Mouse (Mus musculus): Measurements from ENCODE around the gene Mrgpra2b. TPM values are rescaled to one million over a fixed set of nuclear protein-coding genes. Genes with fewer than 3 reads are reported as not detected.
"Not testable (repeated sequence)": the region's sequence is repeated elsewhere in the genome, so short reads cannot be mapped to it uniquely, and the experiment has no call there.

Gene Mrgpra2b
- polyA plus RNA-seq, 2 experiments = 0.06 TPM; not detected in 1

DNA sequence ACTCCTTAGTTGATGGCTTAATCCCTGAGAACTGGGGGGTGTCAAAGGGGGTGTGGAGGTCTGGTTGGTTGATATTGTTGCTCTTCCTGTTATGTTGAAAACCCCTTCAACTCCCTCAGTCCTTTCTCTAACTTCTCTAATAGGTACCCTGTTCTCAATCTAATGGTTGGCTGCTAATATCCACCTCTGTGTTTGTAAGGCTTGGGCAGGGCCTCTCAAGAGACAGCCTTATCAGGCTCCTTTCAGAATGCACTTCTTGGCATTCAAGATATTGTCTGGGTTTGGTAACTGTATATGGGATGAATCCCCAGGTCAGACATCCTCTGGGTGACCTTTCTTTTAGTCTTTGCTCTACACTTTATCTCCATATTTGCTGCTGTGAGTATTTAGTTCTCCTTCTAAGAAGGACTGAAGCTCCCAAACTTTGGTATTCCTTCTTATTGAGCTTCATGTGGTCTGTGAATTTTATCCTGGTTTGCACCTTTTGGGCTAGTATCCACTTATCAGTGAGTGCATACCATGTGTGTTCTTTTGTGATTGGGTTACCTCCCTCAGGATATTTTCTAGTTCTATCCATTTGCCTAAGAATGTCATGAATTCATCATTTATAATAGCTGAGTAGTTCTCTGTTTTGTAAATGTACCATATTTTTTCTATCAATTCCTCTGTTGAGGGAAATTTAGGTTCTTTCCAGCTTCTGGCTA is 63.2 kb downstream of the Mrgpra2b start:
- not testable (repeated sequence) for H3K27ac ChIP-seq (replicated peaks; ENCODE audit: low read depth, low read length); H3K4me3 ChIP-seq (replicated peaks; ENCODE audit: low read length); H3K27me3 ChIP-seq (ENCODE audit: control insufficient read depth, insufficient read depth, low read length); H3K36me3 ChIP-seq (ENCODE audit: control insufficient read depth, insufficient read depth, low read length); ATAC-seq (ENCODE audit: low FRiP score, low read depth); DNase-seq (ENCODE audit: low spot score); H3K9ac ChIP-seq (ENCODE audit: low read depth, low read length, severe bottlenecking); H3K4me1 ChIP-seq (ENCODE audit: control insufficient read depth, insufficient read depth, low read length); H3K4me2 ChIP-seq (replicated peaks; ENCODE audit: low read depth, low read length, severe bottlenecking); H3K9me3 ChIP-seq (ENCODE audit: control insufficient read depth, low read length)

DNA sequence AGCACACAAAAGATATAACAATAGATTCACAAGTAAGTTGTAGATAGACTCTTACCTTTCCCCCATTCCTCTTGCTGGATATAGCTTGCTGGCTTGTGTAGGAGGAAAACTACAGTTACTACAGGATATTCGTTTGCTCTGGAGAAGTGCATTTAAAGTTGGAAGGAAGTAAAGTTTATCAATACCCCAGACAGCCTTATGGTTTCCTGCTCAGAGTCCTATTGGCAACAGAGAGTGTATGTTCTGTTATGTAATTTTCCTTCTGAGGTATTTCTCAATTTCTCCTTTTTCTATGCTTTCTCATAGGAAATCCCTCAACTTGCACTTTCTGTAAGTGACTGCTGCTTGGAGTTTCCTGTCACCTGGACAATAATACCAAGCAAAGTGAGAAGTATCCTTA is 76.6 kb downstream of the Mrgpra2b start, which contains the start of gene Mrgpra2a:
Mrgpra2a (minus strand) TSS at position 125 of the 400 bp plus-strand sequence.
- H3K4me1 ChIP-seq (ENCODE audit: control insufficient read depth, insufficient read depth, low read length); H3K9me3 ChIP-seq (ENCODE audit: control insufficient read depth, low read length); H3K36me3 ChIP-seq (ENCODE audit: control insufficient read depth, insufficient read depth, low read length); H3K27ac ChIP-seq (replicated peaks; ENCODE audit: low read depth, low read length); DNase-seq (ENCODE audit: low spot score); H3K9ac ChIP-seq (ENCODE audit: low read depth, low read length, severe bottlenecking); H3K4me2 ChIP-seq (replicated peaks; ENCODE audit: low read depth, low read length, severe bottlenecking); H3K4me3 ChIP-seq (replicated peaks; ENCODE audit: low read length); H3K27me3 ChIP-seq (ENCODE audit: control insufficient read depth, insufficient read depth, low read length); ATAC-seq (ENCODE audit: low FRiP score, low read depth): not testable (repeated sequence)
- WGBS = no CpG with 5 or more reads among the region's 1 CpGs

DNA sequence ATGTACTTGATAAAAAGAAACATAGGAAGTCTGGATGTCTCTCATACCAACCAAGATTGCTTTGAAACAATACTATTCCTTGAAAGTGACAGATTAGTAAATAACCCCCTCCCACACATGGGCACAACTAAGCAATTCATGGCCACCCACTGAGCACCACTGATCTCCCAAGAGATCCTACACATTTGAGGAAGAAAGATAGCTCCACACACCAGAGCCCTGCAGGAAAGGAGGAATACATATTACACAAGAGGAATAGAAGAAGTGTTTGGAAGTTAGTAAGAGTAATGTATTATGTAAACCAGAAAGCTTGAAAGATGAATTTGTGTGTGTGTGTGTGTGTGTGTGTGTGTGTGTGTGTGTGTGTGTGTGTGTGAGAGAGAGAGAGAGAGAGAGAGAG is 82.9 kb downstream of the Mrgpra2b start:
- not testable (repeated sequence) for H3K27ac ChIP-seq (replicated peaks; ENCODE audit: low read depth, low read length); H3K27me3 ChIP-seq (ENCODE audit: control insufficient read depth, insufficient read depth, low read length); ATAC-seq (ENCODE audit: low FRiP score, low read depth); H3K4me1 ChIP-seq (ENCODE audit: control insufficient read depth, insufficient read depth, low read length); H3K4me2 ChIP-seq (replicated peaks; ENCODE audit: low read depth, low read length, severe bottlenecking); DNase-seq (ENCODE audit: low spot score); H3K36me3 ChIP-seq (ENCODE audit: control insufficient read depth, insufficient read depth, low read length); H3K4me3 ChIP-seq (replicated peaks; ENCODE audit: low read length); H3K9me3 ChIP-seq (ENCODE audit: control insufficient read depth, low read length); H3K9ac ChIP-seq (ENCODE audit: low read depth, low read length, severe bottlenecking)

DNA sequence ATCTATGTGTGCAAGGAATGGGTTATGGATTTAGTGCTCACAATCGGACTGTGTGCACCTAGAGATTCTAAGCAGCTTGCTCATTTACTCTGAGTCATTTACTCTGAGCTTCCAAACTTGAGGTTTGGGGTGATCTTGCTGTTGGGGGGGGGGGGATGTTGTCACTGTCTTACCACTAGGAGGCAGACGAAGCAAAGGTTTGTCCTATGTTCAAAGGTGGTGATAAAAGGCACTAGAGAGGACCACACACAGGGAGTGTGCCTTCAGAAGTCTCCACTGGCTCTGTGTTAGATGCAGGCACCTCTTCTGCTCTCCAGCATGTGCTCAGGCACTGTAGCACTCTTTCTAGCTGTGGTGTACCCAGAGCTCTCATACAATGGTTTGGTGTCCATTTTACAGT is 92.2 kb downstream of the Mrgpra2b start:
- not testable (repeated sequence) for H3K9me3 ChIP-seq (ENCODE audit: control insufficient read depth, low read length); H3K4me3 ChIP-seq (replicated peaks; ENCODE audit: low read length); H3K4me2 ChIP-seq (replicated peaks; ENCODE audit: low read depth, low read length, severe bottlenecking); H3K27ac ChIP-seq (replicated peaks; ENCODE audit: low read depth, low read length); H3K36me3 ChIP-seq (ENCODE audit: control insufficient read depth, insufficient read depth, low read length); ATAC-seq (ENCODE audit: low FRiP score, low read depth); H3K9ac ChIP-seq (ENCODE audit: low read depth, low read length, severe bottlenecking); H3K27me3 ChIP-seq (ENCODE audit: control insufficient read depth, insufficient read depth, low read length); H3K4me1 ChIP-seq (ENCODE audit: control insufficient read depth, insufficient read depth, low read length); DNase-seq (ENCODE audit: low spot score)
- WGBS = 17% methylated on average over 1 of the region's 2 CpGs

DNA sequence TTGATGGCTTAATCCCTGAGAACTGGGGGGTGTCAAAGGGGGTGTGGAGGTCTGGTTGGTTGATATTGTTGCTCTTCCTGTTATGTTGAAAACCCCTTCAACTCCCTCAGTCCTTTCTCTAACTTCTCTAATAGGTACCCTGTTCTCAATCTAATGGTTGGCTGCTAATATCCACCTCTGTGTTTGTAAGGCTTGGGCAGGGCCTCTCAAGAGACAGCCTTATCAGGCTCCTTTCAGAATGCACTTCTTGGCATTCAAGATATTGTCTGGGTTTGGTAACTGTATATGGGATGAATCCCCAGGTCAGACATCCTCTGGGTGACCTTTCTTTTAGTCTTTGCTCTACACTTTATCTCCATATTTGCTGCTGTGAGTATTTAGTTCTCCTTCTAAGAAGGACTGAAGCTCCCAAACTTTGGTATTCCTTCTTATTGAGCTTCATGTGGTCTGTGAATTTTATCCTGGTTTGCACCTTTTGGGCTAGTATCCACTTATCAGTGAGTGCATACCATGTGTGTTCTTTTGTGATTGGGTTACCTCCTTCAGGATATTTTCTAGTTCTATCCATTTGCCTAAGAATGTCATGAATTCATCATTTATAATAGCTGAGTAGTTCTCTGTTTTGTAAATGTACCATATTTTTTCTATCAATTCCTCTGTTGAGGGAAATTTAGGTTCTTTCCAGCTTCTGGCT is 100.7 kb downstream of the Mrgpra2b start:
- not testable (repeated sequence) for H3K27me3 ChIP-seq (ENCODE audit: control insufficient read depth, insufficient read depth, low read length); DNase-seq (ENCODE audit: low spot score); H3K27ac ChIP-seq (replicated peaks; ENCODE audit: low read depth, low read length); H3K9me3 ChIP-seq (ENCODE audit: control insufficient read depth, low read length); H3K9ac ChIP-seq (ENCODE audit: low read depth, low read length, severe bottlenecking); ATAC-seq (ENCODE audit: low FRiP score, low read depth); H3K36me3 ChIP-seq (ENCODE audit: control insufficient read depth, insufficient read depth, low read length); H3K4me3 ChIP-seq (replicated peaks; ENCODE audit: low read length); H3K4me2 ChIP-seq (replicated peaks; ENCODE audit: low read depth, low read length, severe bottlenecking); H3K4me1 ChIP-seq (ENCODE audit: control insufficient read depth, insufficient read depth, low read length)

Other genes starting within 250 kb of the Mrgpra2b start
- not detected in 2 replicates for gene Mrgpra1, start 174.6 kb downstream of the Mrgpra2b start, polyA plus RNA-seq (2012; rRNA removed)
- gene Mrgpra1, start 174.6 kb downstream of the Mrgpra2b start, polyA plus RNA-seq (2014; fragmentation: Nextera tagmentation; extraction: Ambion mirVana) = not detected in 2 replicates
- not detected in 2 replicates for gene Mrgpra2a, start 76.7 kb downstream of the Mrgpra2b start, polyA plus RNA-seq (2012; rRNA removed)
- gene Mrgpra2a, start 76.7 kb downstream of the Mrgpra2b start, polyA plus RNA-seq (2014; fragmentation: Nextera tagmentation; extraction: Ambion mirVana) = not detected in 2 replicates
- not detected in 2 replicates for gene Mrgpra3, start 72.5 kb upstream of the Mrgpra2b start, polyA plus RNA-seq (2012; rRNA removed)
- gene Mrgpra3, start 72.5 kb upstream of the Mrgpra2b start, polyA plus RNA-seq (2014; fragmentation: Nextera tagmentation; extraction: Ambion mirVana) = not detected in 2 replicates